Comparison of ENCODE assay signal across 31 mouse cellular contexts in the genomic region with DNA sequence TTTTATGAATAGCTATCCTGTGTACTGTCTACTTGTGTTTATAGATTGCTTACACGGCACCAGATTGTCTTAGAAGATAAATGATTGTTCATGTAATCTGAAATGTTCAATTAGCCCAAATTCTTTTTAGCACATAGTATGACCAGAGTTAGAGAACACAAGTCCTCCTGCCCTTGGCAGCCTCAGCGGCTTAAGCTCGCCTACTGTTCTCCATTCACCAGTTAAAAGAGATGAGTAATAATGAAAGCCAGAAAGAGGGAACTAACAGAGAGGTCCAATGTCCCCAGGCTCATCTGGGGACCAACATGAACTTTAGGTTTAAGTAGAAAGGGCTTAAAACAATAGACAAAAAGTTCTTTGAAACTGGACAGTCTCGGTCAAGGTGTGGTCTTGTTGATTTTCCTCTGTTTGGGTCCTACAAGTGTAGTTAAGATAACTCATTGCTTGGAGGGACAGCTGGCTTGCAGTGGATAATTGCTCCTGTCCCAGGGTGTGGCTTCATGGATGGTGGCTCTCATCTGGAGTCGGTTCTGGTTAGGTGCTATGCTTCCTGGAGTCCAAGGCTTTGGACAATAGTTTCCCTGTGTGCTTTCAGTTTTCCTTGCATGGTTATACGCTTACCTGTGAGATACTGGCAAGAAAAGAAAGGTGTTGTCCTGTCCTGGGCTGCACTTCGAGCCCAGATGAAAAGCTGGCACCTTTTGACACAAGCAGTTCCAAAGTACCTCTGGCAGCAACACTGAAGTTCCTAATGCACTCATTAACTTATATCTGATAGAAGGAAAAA. TPM values are rescaled to one million over a fixed set of nuclear protein-coding genes. Genes with fewer than 3 reads are reported as not detected.
DNase-seq lines count a peak whose midpoint lies in the region; ATAC-seq and TF ChIP-seq lines count a peak whose summit lies in the region.
"Had no signal": no experiment of that assay in that cellular context is flagged by ENCODE, and none has a peak within 500 bp of the region (broad histone marks: within the 10 kb centered on the region; RNA-seq: fewer than 3 reads in every experiment).

No protein-coding gene starts in this region.

- peak; percentile 80 for ATAC-seq in common myeloid progenitor, adult 5-6 weeks (replicated peaks; ENCODE audit: low read depth, poor library complexity, severe bottlenecking)
- ATAC-seq: forebrain, postnatal 0 days; hindbrain, postnatal 0 days; liver, embryonic 12.5 days had no signal

- H3K4me1 ChIP-seq in liver, adult 2 months (ENCODE audit: control insufficient read depth, insufficient read depth, low read length) = no peaks in the 10 kb centered on the region; the same call in 1 of the 2 replicates
- H3K4me1 ChIP-seq: embryonic facial prominence, embryonic 15.5 days; liver, embryonic 12.5 days; midbrain, embryonic 12.5 days had no signal

- peak; percentile 70 for DNase-seq in liver, adult 2 months (ENCODE audit: extremely low read depth, low read depth, low spot score)
- DNase-seq in liver = no peak
- no peak for DNase-seq in gastrocnemius, postnatal 10 days
- DNase-seq in urinary bladder, adult 18-20 months (ENCODE audit: low spot score in 2 of 2) = no peak
- no peak for DNase-seq in embryo, embryonic 9.5 days (ENCODE audit: extremely low spot score)
- DNase-seq: cerebellum, adult 11 months; cerebellum, postnatal 14 days; embryo, embryonic 11 days; forebrain, postnatal 0 days; heart, postnatal 36 days; kidney, adult 8-10 months; kidney, postnatal 25 days; lung, adult 2 months; lung, postnatal 36 days; thymus, postnatal 25 days had no signal

- no peak overlapping the region for H3K9ac ChIP-seq in liver, adult 2 months (ENCODE audit: low read depth, low read length)
- H3K9ac ChIP-seq: embryonic facial prominence, embryonic 15.5 days; forebrain, postnatal 0 days; liver, embryonic 12.5 days; midbrain, embryonic 12.5 days had no signal

- no peak for TF ChIP-seq CTCF in liver, adult 2 months (IDR thresholded peaks at IDR 0.05; ENCODE audit: low read depth, low read length)

- no peaks in the 10 kb centered on the region for H3K27me3 ChIP-seq in liver, adult 2 months (ENCODE audit: control insufficient read depth, insufficient read depth, low read length)
- H3K27me3 ChIP-seq: embryonic facial prominence, embryonic 15.5 days; liver, embryonic 12.5 days; midbrain, embryonic 12.5 days had no signal

- H3K79me2 ChIP-seq in liver, adult 2 months (ENCODE audit: control insufficient read depth, insufficient read depth, low read length) = no peaks in the 10 kb centered on the region
- H3K79me2 ChIP-seq in macrophage (ENCODE audit: inconsistent target) = peaks cover 19% of the 10 kb centered on the region

- WGBS in liver, adult 2 months = 62% methylated on average over 7 of the region's 7 CpGs
- 43% methylated on average over 7 of the region's 7 CpGs for WGBS in macrophage (ENCODE audit: missing documents)

- TF ChIP-seq POLR2A in liver, adult 2 months (IDR thresholded peaks at IDR 0.05; ENCODE audit: extremely low read depth, insufficient read depth, low read length) = no peak

- no peak overlapping the region for H3K4me3 ChIP-seq in liver, adult 2 months (ENCODE audit: insufficient read depth, low read depth, low read length)
- H3K4me3 ChIP-seq in macrophage (ENCODE audit: inconsistent target) = no peak overlapping the region
- H3K4me3 ChIP-seq: embryonic facial prominence, embryonic 15.5 days; limb, embryonic 10.5 days; liver, embryonic 12.5 days; midbrain, embryonic 12.5 days; myocyte had no signal

- no peaks in the 10 kb centered on the region for H3K36me3 ChIP-seq in liver, adult 2 months (ENCODE audit: control insufficient read depth, insufficient read depth, low read length)
- H3K36me3 ChIP-seq in macrophage (ENCODE audit: inconsistent target) = no peaks in the 10 kb centered on the region
- H3K36me3 ChIP-seq: embryonic facial prominence, embryonic 15.5 days; limb, embryonic 10.5 days; liver, embryonic 12.5 days; midbrain, embryonic 12.5 days had no signal

- no peak overlapping the region for H3K27ac ChIP-seq in liver, adult 2 months (replicated peaks; ENCODE audit: insufficient read depth, low read depth, low read length)
- peak overlapping the region; percentile 91 for H3K27ac ChIP-seq in macrophage
- H3K27ac ChIP-seq: embryonic facial prominence, embryonic 15.5 days; hindbrain, postnatal 0 days; limb, embryonic 10.5 days; liver, embryonic 12.5 days; midbrain, embryonic 12.5 days had no signal

RNA-seq across cellular contexts. Expression of gene Ccl6, which starts 3.0 kb away (rescaled TPM):
- total RNA-seq in liver, adult 2 months (2014; rRNA removed) = 8.7 and 14.1 TPM in 2 replicates
- polyA plus RNA-seq in liver, adult 2 months (2012; rRNA removed) = 2.5 and 3.3 TPM in 2 replicates
- 1.8 and 2.1 TPM in 2 replicates for total RNA-seq in common myeloid progenitor, adult 5-6 weeks (2017)
- total RNA-seq in macrophage (2018; cell fraction: chromatin; rRNA removed) = 100 to 1,000 TPM in 5 of 26 experiments, 10 to 100 TPM in 21; 13.7 to 172 (median 40.9) TPM
- 100 to 1,000 TPM; 122 to 667 (median 326) TPM for total RNA-seq in macrophage (2018; cell fraction: cytosol; rRNA removed)
- total RNA-seq in macrophage (2018; cell fraction: nucleus; rRNA removed) = 100 to 1,000 TPM in 13 of 26 experiments, 10 to 100 TPM in 13; 47.6 to 271 (median 103) TPM
- 508 to 1,107 TPM (median 907 TPM) in 3 replicates for polyA plus RNA-seq in macrophage (2018)
- total RNA-seq in gastrocnemius, postnatal 10 days (2021) = 1 to 10 TPM; 3.3 to 3.4 TPM
- total RNA-seq: hindbrain, postnatal 0 days had no signal

RNA-seq across cellular contexts. Expression of gene Ccl9, which starts 17.4 kb away (rescaled TPM):
- 92.1 and 125 TPM in 2 replicates for total RNA-seq in liver, adult 2 months (2014; rRNA removed)
- polyA plus RNA-seq in liver, adult 2 months (2012; rRNA removed) = 45.5 and 61.7 TPM in 2 replicates
- total RNA-seq in common myeloid progenitor, adult 5-6 weeks (2017) = 81.3 and 91.6 TPM in 2 replicates
- 100 to 1,000 TPM in 16 of 26 experiments, 10 to 100 TPM in 10; 27.1 to 700 (median 152) TPM for total RNA-seq in macrophage (2018; cell fraction: chromatin; rRNA removed)
- 1,000 to 10,000 TPM in 7 of 26 experiments, 100 to 1,000 TPM in 19; 287 to 1,885 (median 507) TPM for total RNA-seq in macrophage (2018; cell fraction: cytosol; rRNA removed)
- 1,000 to 10,000 TPM in 2 of 26 experiments, 100 to 1,000 TPM in 23, 10 to 100 TPM in 1; 94.4 to 1,218 (median 394) TPM for total RNA-seq in macrophage (2018; cell fraction: nucleus; rRNA removed)
- polyA plus RNA-seq in macrophage (2018) = 289 to 625 TPM (median 620 TPM) in 3 replicates
- total RNA-seq in gastrocnemius, postnatal 10 days (2021) = 1 to 10 TPM; 2.9 to 4.3 TPM

RNA-seq across cellular contexts. Expression of gene Rpl9-ps1, which starts 49.6 kb away (rescaled TPM):
- total RNA-seq in liver, adult 2 months (2014; rRNA removed) = not detected in 2 replicates
- not detected in 2 replicates for polyA plus RNA-seq in liver, adult 2 months (2012; rRNA removed)
- total RNA-seq in common myeloid progenitor, adult 5-6 weeks (2017) = 1.2 and 3.2 TPM in 2 replicates
- 1 to 10 TPM in 8 of 26 experiments, not detected in 18; 1.8 to 4.2 (median 2.2) TPM for total RNA-seq in macrophage (2018; cell fraction: chromatin; rRNA removed)
- under 1 TPM in 3 of 26 experiments, not detected in 23; 0.29 to 0.41 (median 0.33) TPM for total RNA-seq in macrophage (2018; cell fraction: cytosol; rRNA removed)
- total RNA-seq in macrophage (2018; cell fraction: nucleus; rRNA removed) = 1 to 10 TPM in 13 of 26 experiments, not detected in 13; 1.2 to 5.7 (median 2.4) TPM
- polyA plus RNA-seq in macrophage (2018) = not detected in 3 replicates
- not detected for total RNA-seq in gastrocnemius, postnatal 10 days (2021)
- total RNA-seq: adrenal gland, adult 18-20 months; forebrain, postnatal 0 days; heart, postnatal 36 days; hindbrain, postnatal 0 days; layer of hippocampus, postnatal 10 days; left cerebral cortex, adult 8-10 months had no signal
- polyA plus RNA-seq: brain, embryonic 14.5 days; embryonic facial prominence, embryonic 15.5 days; forebrain, postnatal 0 days; gonadal fat pad, adult 2 months; heart, embryonic 14.5 days; hindbrain, postnatal 0 days; limb, embryonic 10.5 days; liver, embryonic 12.5 days; lung, adult 2 months; midbrain, embryonic 12.5 days; myocyte; neural tube, embryonic 14.5 days; testis, adult 2 months had no signal

RNA-seq across cellular contexts. Expression of gene Ccl3, which starts 53.3 kb away (rescaled TPM):
- total RNA-seq in liver, adult 2 months (2014; rRNA removed) = 0.18 TPM in 1 of 2 replicates, not detected in the other
- 0.42 and 0.48 TPM in 2 replicates for polyA plus RNA-seq in liver, adult 2 months (2012; rRNA removed)
- 183 and 212 TPM in 2 replicates for total RNA-seq in common myeloid progenitor, adult 5-6 weeks (2017)
- total RNA-seq in macrophage (2018; cell fraction: chromatin; rRNA removed) = 100 to 1,000 TPM in 21 of 26 experiments, 10 to 100 TPM in 5; 68.7 to 743 (median 252) TPM
- 1,000 to 10,000 TPM in 14 of 26 experiments, 100 to 1,000 TPM in 12; 325 to 6,363 (median 1,124) TPM for total RNA-seq in macrophage (2018; cell fraction: cytosol; rRNA removed)
- 1,000 to 10,000 TPM in 15 of 26 experiments, 100 to 1,000 TPM in 11; 331 to 4,588 (median 1,236) TPM for total RNA-seq in macrophage (2018; cell fraction: nucleus; rRNA removed)
- polyA plus RNA-seq in macrophage (2018) = 203 to 397 TPM (median 307 TPM) in 3 replicates
- total RNA-seq in gastrocnemius, postnatal 10 days (2021) = not detected
- total RNA-seq: heart, postnatal 36 days had no signal
- polyA plus RNA-seq: myocyte; testis, adult 2 months had no signal

Comparison
In these comparisons a context has a peak if more than half of its experiments do, and no peak if none do; other contexts are left out.
1. RNA of gene Ccl9, which starts 17.4 kb away (total RNA-seq): 92.1 to 125 TPM in liver, adult 2 months and 81.3 to 91.6 TPM in common myeloid progenitor, adult 5-6 weeks; 2.9 to 4.3 TPM in gastrocnemius, postnatal 10 days; every median in the first group is over 10 times any median in the second.